Mouse (Mus musculus) thymus, adult 2 months (tissue): Measurements from ENCODE around the gene Lamc2. TPM values are rescaled to one million over a fixed set of nuclear protein-coding genes. Genes with fewer than 3 reads are reported as not detected.

Experiments used
- DNase-seq: peaks from one replicate; pipeline ENCODE4 v3.0.0; 2021
- H3K27ac ChIP-seq: fragments of 200-500 bp; 2 replicates; pipeline ENCODE4 v1.5.1; 2012; ENCODE audit warnings: low read length, control low read depth; ENCODE audit not compliant: control insufficient read depth, insufficient read depth
- H3K27me3 ChIP-seq: fragments of 200-500 bp; 2 replicates; pipeline ENCODE4 v1.6.1; 2012; ENCODE audit warnings: mild to moderate bottlenecking, low read length, moderate library complexity, mixed read lengths; ENCODE audit not compliant: control insufficient read depth, insufficient read depth
- H3K36me3 ChIP-seq: fragments of 200-500 bp; 2 replicates; pipeline ENCODE4 v1.6.1; 2012; ENCODE audit warnings: mild to moderate bottlenecking, low read length, moderate library complexity; ENCODE audit not compliant: control insufficient read depth, insufficient read depth
- H3K4me1 ChIP-seq: fragments of 200-500 bp; replicated peaks from 2 replicates; pipeline ENCODE4 v1.6.1; 2012; ENCODE audit warnings: low read length; ENCODE audit not compliant: control insufficient read depth, insufficient read depth
- H3K4me3 ChIP-seq: fragments of 200-500 bp; 2 replicates; pipeline ENCODE4 v1.5.1; 2012; ENCODE audit warnings: mild to moderate bottlenecking, low read length, control low read depth, moderate library complexity; ENCODE audit not compliant: control insufficient read depth, insufficient read depth
- CTCF ChIP-seq: fragments of 200-500 bp; IDR thresholded peaks from 2 replicates; pipeline ENCODE4 v1.5.1; 2012; ENCODE audit warnings: mild to moderate bottlenecking, control low read depth, low read length, moderate library complexity, borderline replicate concordance; ENCODE audit not compliant: control insufficient read depth, poor library complexity, insufficient read depth; ENCODE audit errors: extremely low read depth
- POLR2A ChIP-seq: fragments of 200-500 bp; IDR thresholded peaks from 2 replicates; pipeline ENCODE4 v1.6.1; 2012; ENCODE audit warnings: mild to moderate bottlenecking, low read length, control low read depth, moderate library complexity; ENCODE audit not compliant: control insufficient read depth, poor library complexity, insufficient read depth; ENCODE audit errors: extremely low read depth
- WGBS: fragments of 180-500 bp; shearing (Covaris S2); methylation state at CpG from one replicate; pipeline ENCODE4 v1.1.7; 2018; 5-methylcytosine and 5-hydroxymethylcytosine counted together
- polyA plus RNA-seq: library from polyadenylated mRNA; depleted of rRNA; stranded (reverse); fragments of >200 nt; gene quantifications from 2 replicates; pipeline ENCODE4 v1.2.3, GENCODE M21; 2012; rRNA removed

Lamc2 gene
- polyA plus RNA-seq, result 9.9 and 11.4 TPM in 2 replicates

- Histone ChIP-seq H3K4me1 (no peaks in the 10 kb centered on the region; the same call in 1 of the 2 replicates), H3K36me3 (no peaks in the 10 kb centered on the region), H3K27me3 (peaks cover 7% of the 10 kb centered on the region; the same call in 1 of the 2 replicates), H3K4me3 (peak within 1 kb of the TSS; percentile 10; the same call in 1 of the 2 replicates), H3K27ac (no peak within 1 kb of the TSS)
- WGBS, result 8% methylated on average over 46 of the region's 46 CpGs
- TF ChIP-seq POLR2A (no peak), CTCF (no peak)
- DNase-seq, result peak; percentile 21
These were observed at the start of gene Lamc2 for GRCm38 (mm10) chr1:153185828-153186803. Gene Lamc2, minus strand, starts transcription at chr1:153186447.

- no peaks in the 10 kb centered on the region for H3K36me3 ChIP-seq
- no peak overlapping the region for H3K4me3 ChIP-seq
- WGBS, result 90% methylated on average over 4 of the region's 4 CpGs
- no peaks in the 10 kb centered on the region for H3K27me3 ChIP-seq
- TF ChIP-seq CTCF, result no peak
- TF ChIP-seq POLR2A, result no peak
- no peak overlapping the region for H3K27ac ChIP-seq
- no peak for DNase-seq
- H3K4me1 ChIP-seq, result peaks cover 4% of the 10 kb centered on the region
These were observed 49.3 kb upstream of the Lamc2 start for GRCm38 (mm10) chr1:153235576-153235975.

GRCm38 (mm10) chr1:153231681-153232080, 45.4 kb upstream of the Lamc2 start:
- no peak for TF ChIP-seq POLR2A
- no peak for TF ChIP-seq CTCF
- no peaks in the 10 kb centered on the region for H3K4me1 ChIP-seq
- no peak overlapping the region for H3K27ac ChIP-seq
- no peak overlapping the region for H3K4me3 ChIP-seq
- WGBS, result 95% methylated on average over 9 of the region's 9 CpGs
- no peaks in the 10 kb centered on the region for H3K36me3 ChIP-seq
- DNase-seq, result no peak
- H3K27me3 ChIP-seq, result no peaks in the 10 kb centered on the region

- 94% methylated on average over 4 of the region's 4 CpGs for WGBS
These were observed 41.7 kb upstream of the Lamc2 start for GRCm38 (mm10) chr1:153227916-153228315.

GRCm38 (mm10) chr1:153227096-153227495, 40.8 kb upstream of the Lamc2 start:
- 91% methylated on average over 8 of the region's 8 CpGs for WGBS
- TF ChIP-seq CTCF, result no peak
- no peak for TF ChIP-seq POLR2A
- DNase-seq, result no peak
- no peak overlapping the region for H3K27ac ChIP-seq
- H3K27me3 ChIP-seq, result no peaks in the 10 kb centered on the region
- H3K4me3 ChIP-seq, result no peak overlapping the region
- H3K4me1 ChIP-seq, result no peaks in the 10 kb centered on the region
- no peaks in the 10 kb centered on the region for H3K36me3 ChIP-seq

More at GRCm38 (mm10) chr1:153227916-153228315, 41.7 kb upstream of the Lamc2 start:
- H3K4me1 ChIP-seq, result no peaks in the 10 kb centered on the region
- H3K4me3 ChIP-seq, result no peak overlapping the region
- no peak for DNase-seq
- TF ChIP-seq POLR2A (no peak), CTCF (no peak)
- H3K36me3 ChIP-seq, result no peaks in the 10 kb centered on the region
- no peak overlapping the region for H3K27ac ChIP-seq
- H3K27me3 ChIP-seq, result no peaks in the 10 kb centered on the region

- WGBS, result 95% methylated on average over 21 of the region's 21 CpGs
- Histone ChIP-seq H3K4me1 (no peaks in the 10 kb centered on the region), H3K27ac (no peak overlapping the region), H3K4me3 (no peak overlapping the region), H3K36me3 (no peaks in the 10 kb centered on the region), H3K27me3 (no peaks in the 10 kb centered on the region)
- no peak for DNase-seq
- TF ChIP-seq POLR2A (no peak), CTCF (no peak)
These were observed 39.8 kb upstream of the Lamc2 start for GRCm38 (mm10) chr1:153225786-153226725.
